Mouse (Mus musculus) megakaryocyte progenitor cell, adult 5-6 weeks (primary cell): ENCODE measurements around the gene Jak1. TPM values are rescaled to one million over a fixed set of nuclear protein-coding genes. Genes with fewer than 3 reads are reported as not detected.

Experiments used
- ATAC-seq: replicated peaks from 2 replicates; pipeline ENCODE4 v1.8.0; 2016; ENCODE audit warnings: mild to moderate bottlenecking, moderate TSS enrichment, inconsistent platforms; ENCODE audit not compliant: poor library complexity
- total RNA-seq, 2 experiments: library from RNA; stranded (forward) in 1 of 2; stranded (reverse) in 1 of 2; fragments of 157-497, 149-512 nt in 1 of 2; fragments of 200-1000 nt in 1 of 2; gene quantifications; 2 replicates each; pipeline versions ENCODE4 v1.2.3 to v1.2.4; 2015 to 2017

Jak1 gene
- total RNA-seq (2015), result 60.2 and 69.1 TPM in 2 replicates
- total RNA-seq (2017), result 56.6 and 62.6 TPM in 2 replicates

- ATAC-seq, result peak; percentile 94
Measured at GRCm38 (mm10) chr4:101264741-101265513, at the start of gene Jak1. Gene Jak1, minus strand, starts transcription at chr4:101265282.

- ATAC-seq, result no peak
Measured at GRCm38 (mm10) chr4:101312055-101312454, 47.0 kb upstream of the Jak1 start.

GRCm38 (mm10) chr4:101308166-101308565, 43.1 kb upstream of the Jak1 start:
- ATAC-seq, result no peak

GRCm38 (mm10) chr4:101307286-101307685, 42.2 kb upstream of the Jak1 start:
- no peak for ATAC-seq

GRCm38 (mm10) chr4:101306132-101306915, 41.2 kb upstream of the Jak1 start:
- ATAC-seq, result peak; percentile 28

- no peak for ATAC-seq
Measured at GRCm38 (mm10) chr4:101305126-101305525, 40.0 kb upstream of the Jak1 start.

- no peak for ATAC-seq
Measured at GRCm38 (mm10) chr4:101304114-101304513, 39.0 kb upstream of the Jak1 start.

- no peak for ATAC-seq
Measured at GRCm38 (mm10) chr4:101300392-101300910, 35.4 kb upstream of the Jak1 start.

- peak; percentile 50 for ATAC-seq
Measured at GRCm38 (mm10) chr4:101298311-101298990, 33.4 kb upstream of the Jak1 start.

GRCm38 (mm10) chr4:101296836-101297235, 31.8 kb upstream of the Jak1 start:
- no peak for ATAC-seq

- no peak for ATAC-seq
Measured at GRCm38 (mm10) chr4:101295788-101296187, 30.7 kb upstream of the Jak1 start.

- ATAC-seq, result no peak
Measured at GRCm38 (mm10) chr4:101293661-101294060, 28.6 kb upstream of the Jak1 start.

- peak; percentile 70 for ATAC-seq
Measured at GRCm38 (mm10) chr4:101292736-101293541, 27.9 kb upstream of the Jak1 start.

- ATAC-seq, result peak; percentile 79
Measured at GRCm38 (mm10) chr4:101292028-101292735, 27.1 kb upstream of the Jak1 start.

- no peak for ATAC-seq
Measured at GRCm38 (mm10) chr4:101288292-101288691, 23.2 kb upstream of the Jak1 start.

GRCm38 (mm10) chr4:101286562-101286961, 21.5 kb upstream of the Jak1 start:
- ATAC-seq, result no peak

- ATAC-seq, result no peak
Measured at GRCm38 (mm10) chr4:101285906-101286432, 20.9 kb upstream of the Jak1 start.

GRCm38 (mm10) chr4:101283938-101284337, 18.9 kb upstream of the Jak1 start:
- ATAC-seq, result peak; percentile 87

- no peak for ATAC-seq
Measured at GRCm38 (mm10) chr4:101282237-101282636, 17.2 kb upstream of the Jak1 start.
